Mouse (Mus musculus): ENCODE measurements at regions not wholly inside any gene's neighbourhood (a gene's known extent, or its start where the extent isn't known, plus 50 kb on each side); places are given as distances from the start of the nearest gene placed in this dataset.

DNA sequence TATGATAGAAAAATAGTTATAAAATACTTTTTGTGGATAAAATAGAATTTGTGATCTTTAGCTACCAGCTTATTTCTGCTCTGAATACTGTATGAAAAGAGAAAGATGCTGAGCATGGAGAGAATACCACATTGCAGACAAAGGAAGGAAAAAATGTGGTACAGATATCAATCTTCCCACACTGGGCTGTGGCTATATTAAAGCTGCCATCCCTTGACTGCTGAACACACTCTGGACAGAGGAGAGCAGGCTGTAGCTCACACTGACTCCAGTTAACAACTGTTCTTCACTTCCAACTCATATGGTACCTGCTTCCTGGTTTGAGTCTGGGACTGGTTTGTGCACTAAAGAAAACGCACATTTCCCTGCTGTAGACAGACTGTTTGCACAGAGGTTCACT, 76.7 kb upstream of the Try4 start:
- no peak overlapping the region for H3K4me3 ChIP-seq (ENCODE audit: low read depth, low read length)
- DNase-seq (ENCODE audit: low spot score) (no peak), ATAC-seq (ENCODE audit: low FRiP score, low TSS enrichment) (no peak)
- H3K27me3 ChIP-seq (ENCODE audit: control insufficient read depth, insufficient read depth, low read length): no peaks in the 10 kb centered on the region
- H3K4me2 ChIP-seq (replicated peaks; ENCODE audit: low read depth): no peak overlapping the region
- H3K4me1 ChIP-seq (replicated peaks; ENCODE audit: control insufficient read depth, insufficient read depth): no peaks in the 10 kb centered on the region
- TF ChIP-seq CTCF (IDR thresholded peaks at IDR 0.05; ENCODE audit: low read depth): no peak
- no peak for TF ChIP-seq EP300 (optimal IDR thresholded peaks at IDR 0.05)
- H3K9me3 ChIP-seq (ENCODE audit: control insufficient read depth, low read length): no peaks in the 10 kb centered on the region
- no peaks in the 10 kb centered on the region for H3K36me3 ChIP-seq (ENCODE audit: control insufficient read depth, insufficient read depth, low read length)
- H3K27ac ChIP-seq (replicated peaks): no peak overlapping the region
- 59% methylated on average over 1 of the region's 1 CpGs for WGBS
- H3K9ac ChIP-seq (ENCODE audit: low read length): no peak overlapping the region

- H3K9ac ChIP-seq (ENCODE audit: low read length): no peak overlapping the region
- TF ChIP-seq EP300 (optimal IDR thresholded peaks at IDR 0.05) (no peak), CTCF (IDR thresholded peaks at IDR 0.05; ENCODE audit: low read depth) (no peak)
- H3K27me3 ChIP-seq (ENCODE audit: control insufficient read depth, insufficient read depth, low read length): no peaks in the 10 kb centered on the region
- no peaks in the 10 kb centered on the region for H3K9me3 ChIP-seq (ENCODE audit: control insufficient read depth, low read length)
- H3K27ac ChIP-seq (replicated peaks): no peak overlapping the region
- no peaks in the 10 kb centered on the region for H3K4me1 ChIP-seq (replicated peaks; ENCODE audit: control insufficient read depth, insufficient read depth)
- H3K36me3 ChIP-seq (ENCODE audit: control insufficient read depth, insufficient read depth, low read length): no peaks in the 10 kb centered on the region
- DNase-seq (ENCODE audit: low spot score): no peak
- no peak overlapping the region for H3K4me2 ChIP-seq (replicated peaks; ENCODE audit: low read depth)
- no peak overlapping the region for H3K4me3 ChIP-seq (ENCODE audit: low read depth, low read length)
- ATAC-seq (ENCODE audit: low FRiP score, low TSS enrichment): no peak
- 82% methylated on average over 7 of the region's 7 CpGs for WGBS
Measured at GRCm38 (mm10) chr6:41218415-41218814, 83.7 kb upstream of the Try4 start.

DNA sequence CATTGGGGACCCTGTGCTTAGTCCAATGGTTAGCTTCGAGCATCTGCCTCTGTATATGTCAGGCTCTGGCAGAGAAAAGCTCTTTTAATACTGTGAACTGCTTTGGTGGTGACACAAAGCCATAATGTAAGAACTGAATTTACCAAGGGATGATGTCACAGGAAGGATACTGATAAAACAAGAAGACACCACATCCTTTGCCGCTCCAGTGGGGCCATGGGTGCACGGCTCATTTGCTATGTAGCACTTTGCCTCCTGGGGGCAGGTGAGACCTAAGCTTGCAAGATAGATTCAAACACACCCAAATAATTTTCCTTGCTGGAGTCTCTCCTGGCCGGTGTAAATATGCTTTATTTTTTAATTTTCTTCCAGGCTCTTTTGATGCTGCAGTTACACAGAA, 86.2 kb upstream of the Try4 start:
- no peaks in the 10 kb centered on the region for H3K27me3 ChIP-seq (ENCODE audit: control insufficient read depth, insufficient read depth, low read length)
- no peak overlapping the region for H3K27ac ChIP-seq (replicated peaks)
- H3K4me2 ChIP-seq (replicated peaks; ENCODE audit: low read depth): no peak overlapping the region
- DNase-seq (ENCODE audit: low spot score) (no peak), ATAC-seq (ENCODE audit: low FRiP score, low TSS enrichment) (no peak)
- TF ChIP-seq CTCF (IDR thresholded peaks at IDR 0.05; ENCODE audit: low read depth) (no peak), EP300 (optimal IDR thresholded peaks at IDR 0.05) (no peak)
- no peak overlapping the region for H3K4me3 ChIP-seq (ENCODE audit: low read depth, low read length)
- H3K4me1 ChIP-seq (replicated peaks; ENCODE audit: control insufficient read depth, insufficient read depth): no peaks in the 10 kb centered on the region
- WGBS: 85% methylated on average over 4 of the region's 4 CpGs
- no peaks in the 10 kb centered on the region for H3K36me3 ChIP-seq (ENCODE audit: control insufficient read depth, insufficient read depth, low read length)
- H3K9me3 ChIP-seq (ENCODE audit: control insufficient read depth, low read length): no peaks in the 10 kb centered on the region
- H3K9ac ChIP-seq (ENCODE audit: low read length): no peak overlapping the region

DNA sequence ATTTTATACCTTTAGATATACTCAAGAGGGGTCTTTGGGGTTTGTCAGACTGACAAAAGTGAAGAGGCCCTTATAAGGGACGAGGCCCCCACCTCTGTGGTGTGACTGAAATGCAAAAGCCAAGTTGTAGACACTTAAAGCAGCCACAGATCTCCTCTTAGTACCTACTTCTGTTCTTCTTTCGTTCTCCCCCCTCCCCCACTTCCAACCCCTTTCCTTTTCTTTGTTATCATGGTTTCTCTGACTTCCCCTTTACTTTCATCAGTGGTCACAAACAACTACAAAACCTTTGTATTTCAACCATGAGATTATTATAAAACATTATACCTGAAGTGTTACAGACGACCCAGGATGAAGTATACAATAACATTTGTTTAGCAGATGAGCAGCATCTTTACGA, 96.2 kb upstream of the Try4 start:
- ATAC-seq (ENCODE audit: low FRiP score, low TSS enrichment) (no peak), DNase-seq (ENCODE audit: low spot score) (no peak)
- no peaks in the 10 kb centered on the region for H3K27me3 ChIP-seq (ENCODE audit: control insufficient read depth, insufficient read depth, low read length)
- no peaks in the 10 kb centered on the region for H3K9me3 ChIP-seq (ENCODE audit: control insufficient read depth, low read length)
- H3K4me2 ChIP-seq (replicated peaks; ENCODE audit: low read depth): no peak overlapping the region
- H3K4me3 ChIP-seq (ENCODE audit: low read depth, low read length): no peak overlapping the region
- H3K4me1 ChIP-seq (replicated peaks; ENCODE audit: control insufficient read depth, insufficient read depth): no peaks in the 10 kb centered on the region
- H3K9ac ChIP-seq (ENCODE audit: low read length): no peak overlapping the region
- H3K36me3 ChIP-seq (ENCODE audit: control insufficient read depth, insufficient read depth, low read length): no peaks in the 10 kb centered on the region
- TF ChIP-seq CTCF (IDR thresholded peaks at IDR 0.05; ENCODE audit: low read depth) (no peak), EP300 (optimal IDR thresholded peaks at IDR 0.05) (no peak)
- 63% methylated on average over 4 of the region's 4 CpGs for WGBS
- no peak overlapping the region for H3K27ac ChIP-seq (replicated peaks)

DNA sequence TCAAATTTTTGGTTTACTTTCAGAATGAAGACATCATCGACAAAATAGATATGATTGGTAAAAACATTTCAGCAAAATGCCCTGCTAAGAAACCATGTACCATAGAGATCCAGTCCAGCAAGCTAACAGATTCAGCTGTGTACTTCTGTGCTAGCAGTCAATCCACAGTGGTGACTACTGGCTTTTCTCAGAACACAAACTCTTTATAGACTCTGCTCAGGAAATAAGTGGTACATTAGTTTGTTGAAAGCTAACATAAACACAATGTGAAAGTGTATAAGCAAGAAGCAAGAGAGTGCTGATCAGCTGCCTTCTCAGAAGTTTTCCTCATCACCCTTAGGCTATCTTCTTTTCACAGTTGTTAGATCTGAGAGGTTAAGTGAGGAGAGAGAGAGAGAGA, 99.2 kb upstream of the Try4 start:
- ATAC-seq (ENCODE audit: low FRiP score, low TSS enrichment): no peak
- Histone ChIP-seq H3K9ac (ENCODE audit: low read length) (no peak overlapping the region), H3K4me2 (replicated peaks; ENCODE audit: low read depth) (no peak overlapping the region), H3K27me3 (ENCODE audit: control insufficient read depth, insufficient read depth, low read length) (no peaks in the 10 kb centered on the region), H3K4me3 (ENCODE audit: low read depth, low read length) (no peak overlapping the region), H3K36me3 (ENCODE audit: control insufficient read depth, insufficient read depth, low read length) (no peaks in the 10 kb centered on the region), H3K4me1 (replicated peaks; ENCODE audit: control insufficient read depth, insufficient read depth) (no peaks in the 10 kb centered on the region), H3K9me3 (ENCODE audit: control insufficient read depth, low read length) (no peaks in the 10 kb centered on the region), H3K27ac (replicated peaks) (no peak overlapping the region)
- no peak for DNase-seq (ENCODE audit: low spot score)
- TF ChIP-seq CTCF (IDR thresholded peaks at IDR 0.05; ENCODE audit: low read depth): no peak
- no peak for TF ChIP-seq EP300 (optimal IDR thresholded peaks at IDR 0.05)
- 88% methylated on average over 1 of the region's 1 CpGs for WGBS

GRCm38 (mm10) chr6:41202302-41202701, 99.8 kb upstream of the Try4 start:
- H3K36me3 ChIP-seq (ENCODE audit: control insufficient read depth, insufficient read depth, low read length): no peaks in the 10 kb centered on the region
- no peak overlapping the region for H3K9ac ChIP-seq (ENCODE audit: low read length)
- H3K27me3 ChIP-seq (ENCODE audit: control insufficient read depth, insufficient read depth, low read length): no peaks in the 10 kb centered on the region
- WGBS: 74% methylated on average over 2 of the region's 2 CpGs
- TF ChIP-seq EP300 (optimal IDR thresholded peaks at IDR 0.05) (no peak), CTCF (IDR thresholded peaks at IDR 0.05; ENCODE audit: low read depth) (no peak)
- no peaks in the 10 kb centered on the region for H3K9me3 ChIP-seq (ENCODE audit: control insufficient read depth, low read length)
- ATAC-seq (ENCODE audit: low FRiP score, low TSS enrichment) (no peak), DNase-seq (ENCODE audit: low spot score) (no peak)
- H3K27ac ChIP-seq (replicated peaks): no peak overlapping the region
- H3K4me3 ChIP-seq (ENCODE audit: low read depth, low read length): no peak overlapping the region
- no peak overlapping the region for H3K4me2 ChIP-seq (replicated peaks; ENCODE audit: low read depth)
- H3K4me1 ChIP-seq (replicated peaks; ENCODE audit: control insufficient read depth, insufficient read depth): no peaks in the 10 kb centered on the region
